Mouse (Mus musculus) liver, postnatal 0 days (tissue): ENCODE results near the gene C2cd4c.

Experiments used
- CTCF ChIP-seq: sonication (generic); IDR thresholded peaks from 2 replicates; pipeline ENCODE4 v1.5.1; 2016; ENCODE audit warnings: antibody characterized with exemption, low read depth
- EP300 ChIP-seq: IDR thresholded peaks from 2 replicates; pipeline ENCODE4 v1.6.1; 2016; ENCODE audit warnings: antibody characterized with exemption, low read depth, mild to moderate bottlenecking

DNA sequence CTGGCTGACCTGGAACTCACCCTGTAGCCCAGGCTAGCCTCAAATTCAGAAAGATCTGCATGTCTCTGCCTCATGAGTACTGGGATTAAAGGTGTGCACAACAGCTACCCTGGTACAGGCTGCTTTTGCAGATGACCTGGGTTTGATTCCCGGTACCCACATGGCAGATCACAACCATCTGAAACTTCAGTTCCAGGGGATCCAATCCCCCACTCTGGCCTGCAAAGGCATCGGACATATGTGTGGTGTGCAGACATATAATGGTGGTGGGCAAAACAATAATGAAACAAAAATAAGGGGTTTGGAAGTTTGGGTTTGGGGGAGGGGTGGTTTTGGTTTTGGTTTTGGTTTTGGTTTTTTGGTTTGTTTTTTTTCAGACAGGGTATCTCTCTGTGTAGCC is 42.5 kb downstream of the C2cd4c start:
- TF ChIP-seq CTCF: no peak
- no peak for TF ChIP-seq EP300
